Mouse (Mus musculus) kidney, adult 18-20 months (tissue): ENCODE data around the gene Rpl9-ps1.

ENCODE experiments used
- DNase-seq: peaks from one replicate; pipeline ENCODE4 v3.0.0; 2021

The Rpl9-ps1 gene

DNA sequence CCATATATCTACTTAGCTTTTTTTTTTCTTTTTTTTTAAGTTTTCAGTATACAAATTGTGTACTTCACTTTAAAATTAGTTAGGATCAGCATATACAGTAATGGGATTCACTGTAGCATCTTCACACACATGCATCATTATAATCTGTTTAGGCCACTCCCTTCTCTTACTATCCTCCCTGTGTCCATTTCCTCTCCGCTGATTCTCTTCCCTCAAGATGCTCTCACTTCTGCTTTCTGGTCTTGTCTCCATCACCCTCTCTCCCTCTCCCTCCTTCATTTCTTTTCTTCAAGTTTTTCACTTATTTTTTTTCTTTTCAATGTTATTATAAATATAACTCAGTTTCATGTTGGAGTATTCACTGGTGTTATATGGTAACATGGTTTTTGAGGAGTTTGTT is 26.4 kb downstream of the Rpl9-ps1 start:
- no peak for DNase-seq

DNA sequence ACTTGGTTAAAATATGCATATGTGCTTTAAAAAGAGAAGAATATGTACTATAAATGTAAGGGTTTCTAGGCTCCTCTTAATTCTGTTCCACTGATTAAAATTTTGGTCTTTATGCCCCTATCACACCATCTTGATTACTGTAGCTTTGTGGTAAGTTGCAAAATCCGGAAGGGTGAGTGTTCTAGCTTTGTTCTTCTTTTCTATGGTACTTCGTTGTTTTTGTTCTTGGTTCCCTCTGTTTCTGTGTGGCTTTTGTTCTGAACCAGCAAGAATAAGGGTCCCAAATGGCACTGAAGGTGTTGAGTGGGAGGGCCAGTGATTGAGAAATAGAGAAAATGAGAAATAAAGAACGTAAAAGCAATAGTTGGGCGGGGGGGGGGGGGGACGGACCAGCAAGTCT is 27.2 kb downstream of the Rpl9-ps1 start:
- no peak for DNase-seq

DNA sequence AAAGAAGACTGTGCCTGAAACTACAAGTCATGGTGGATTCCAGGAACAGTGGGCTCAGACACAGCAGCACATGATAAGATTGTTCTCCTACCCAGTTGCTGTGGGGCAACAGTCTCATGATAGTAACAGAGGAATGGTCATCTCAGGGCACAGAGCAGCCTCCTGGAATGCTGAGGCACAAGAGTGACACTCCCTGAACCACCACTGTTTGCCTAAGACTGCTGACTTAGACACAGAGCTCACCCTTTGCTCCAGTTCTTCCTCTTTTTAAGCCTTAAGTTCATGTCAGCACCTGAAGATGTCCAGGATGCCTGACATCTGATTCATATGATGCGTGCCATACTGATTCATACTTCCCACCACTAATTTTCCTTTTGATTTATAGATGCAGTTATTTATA is 28.8 kb downstream of the Rpl9-ps1 start:
- DNase-seq = no peak

DNA sequence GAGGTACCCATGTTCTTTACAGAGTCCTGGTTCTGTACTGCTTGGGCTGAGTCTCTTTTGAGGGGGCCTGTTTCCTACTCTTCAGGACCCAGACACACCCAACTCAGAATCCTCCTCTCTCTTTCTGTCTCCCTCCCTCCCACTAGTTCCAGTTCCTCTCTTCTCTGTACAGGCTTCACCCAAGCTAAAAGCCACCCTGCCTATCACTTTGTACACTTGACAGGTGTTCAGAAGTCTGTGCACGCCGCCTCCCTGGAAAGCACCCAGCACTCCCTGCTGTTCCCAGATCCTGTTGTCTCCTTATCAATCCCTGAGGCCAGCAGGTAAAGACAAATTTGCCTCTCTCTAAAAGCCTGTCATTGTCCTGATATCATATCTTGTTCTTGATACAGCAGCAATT is 34.5 kb downstream of the Rpl9-ps1 start:
- DNase-seq = no peak

DNA sequence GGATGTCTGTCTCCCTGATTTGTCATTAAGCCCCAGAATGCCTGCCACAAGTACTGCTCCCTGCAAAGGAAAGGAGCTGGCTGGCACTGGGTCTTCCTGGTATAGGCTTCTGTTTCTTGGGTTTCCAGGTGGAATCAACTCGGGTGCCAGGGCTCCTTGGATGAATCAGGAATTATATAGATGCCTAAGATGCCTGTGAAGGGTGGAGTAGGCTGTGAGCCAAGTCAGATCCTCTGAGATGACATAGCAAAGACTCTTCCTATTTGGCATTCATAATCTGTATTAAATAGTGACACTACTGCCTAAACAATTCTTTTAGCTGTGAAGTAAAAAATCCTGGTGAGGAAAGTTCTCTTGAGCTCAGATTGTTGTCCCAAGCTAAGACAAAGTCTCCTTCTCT is 39.0 kb downstream of the Rpl9-ps1 start:
- no peak for DNase-seq

DNA sequence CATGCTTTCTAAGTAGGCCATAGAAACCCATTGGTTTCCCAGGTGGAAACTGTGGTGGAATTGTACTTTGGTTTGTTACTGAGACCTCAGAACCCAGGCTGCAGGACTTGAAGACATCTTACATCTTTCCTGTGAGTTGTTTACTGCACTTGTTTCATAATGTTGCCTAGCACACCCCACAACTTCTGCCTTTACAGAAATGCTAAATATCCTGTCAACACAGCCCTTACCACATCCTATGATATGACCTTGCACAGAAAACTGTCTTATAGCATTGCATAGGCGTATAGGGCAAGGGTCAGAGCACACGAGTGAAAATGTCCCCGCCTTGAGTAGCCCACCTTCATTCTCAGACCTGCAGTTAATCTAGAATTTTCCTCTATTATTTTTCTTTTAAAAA is 39.9 kb downstream of the Rpl9-ps1 start:
- DNase-seq = no peak

DNA sequence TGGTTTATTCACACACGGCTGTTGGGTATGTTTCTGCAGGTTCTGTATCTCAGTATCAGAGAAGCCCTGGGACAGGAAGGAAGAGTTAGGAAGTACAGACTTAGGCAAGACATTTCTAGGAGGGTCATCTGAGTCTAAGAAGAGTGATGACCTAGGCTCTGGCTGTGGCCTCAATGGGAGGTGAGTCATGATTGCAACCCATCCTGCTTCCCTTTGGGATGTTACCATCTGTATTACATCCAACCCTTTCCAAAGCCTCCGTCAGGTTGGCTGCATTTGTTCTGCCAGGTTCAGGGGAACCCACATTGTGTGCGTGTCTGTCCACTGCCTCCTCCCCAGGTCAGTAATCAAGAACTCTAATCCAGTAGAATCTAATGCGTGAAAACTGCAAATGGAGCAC is 40.7 kb downstream of the Rpl9-ps1 start:
- DNase-seq = no peak

DNA sequence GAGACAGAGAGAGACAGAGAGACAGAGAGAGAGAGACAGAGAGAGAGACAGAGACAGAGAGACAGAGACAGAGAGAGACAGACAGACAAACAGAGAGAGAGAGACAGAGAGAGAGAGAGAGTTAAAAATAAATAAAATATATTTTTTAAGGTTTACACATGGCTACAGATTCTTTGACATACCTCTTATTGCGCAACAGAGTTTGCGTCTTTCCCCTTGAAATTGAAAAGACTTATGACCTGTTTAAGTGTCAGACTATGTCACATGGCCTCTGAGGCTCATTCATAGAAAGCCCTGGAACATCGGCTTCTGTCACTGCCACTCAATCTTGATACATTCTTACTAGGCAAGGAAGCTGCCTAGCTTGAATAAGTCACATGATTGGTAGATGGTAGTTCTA is 42.0 kb downstream of the Rpl9-ps1 start:
- no peak for DNase-seq

DNA sequence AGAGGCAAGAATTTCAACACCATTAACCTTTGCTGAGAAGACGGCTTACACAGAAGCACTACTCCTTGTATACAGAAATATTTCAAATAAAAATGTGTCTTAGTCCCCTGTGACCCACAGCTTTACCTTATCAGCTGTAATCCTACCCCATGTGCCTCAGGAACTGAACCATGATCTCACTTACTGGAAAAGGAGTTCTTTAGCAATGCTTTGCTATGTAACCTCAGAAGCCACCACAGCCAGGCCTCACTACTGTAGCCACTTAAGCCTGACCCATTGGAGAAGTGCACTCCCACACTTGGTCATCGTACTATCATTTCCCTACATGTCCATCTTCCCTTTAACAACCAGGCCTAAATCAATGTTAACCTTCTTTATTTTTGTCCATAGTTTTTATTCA is 44.8 kb downstream of the Rpl9-ps1 start:
- DNase-seq = no peak

DNA sequence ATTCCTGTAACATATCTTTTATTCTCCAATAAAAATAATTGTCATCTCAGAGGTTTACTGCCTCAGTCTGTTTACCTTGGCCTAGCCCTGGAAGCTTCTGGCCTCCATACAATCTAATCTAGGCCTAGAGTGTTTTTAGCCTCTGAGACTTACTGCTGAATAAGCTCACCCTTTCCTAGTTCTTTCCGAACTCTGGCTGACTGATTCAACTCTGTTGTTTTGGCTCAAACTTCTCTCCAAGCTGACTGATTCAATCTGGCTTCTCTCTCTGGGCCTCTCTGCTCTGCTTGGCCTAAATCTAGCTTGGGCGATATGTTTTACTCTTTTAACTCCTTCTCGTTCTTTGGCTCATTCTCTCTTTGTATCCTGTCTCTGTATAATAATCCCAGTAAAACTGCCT is 46.4 kb downstream of the Rpl9-ps1 start:
- no peak for DNase-seq

DNA sequence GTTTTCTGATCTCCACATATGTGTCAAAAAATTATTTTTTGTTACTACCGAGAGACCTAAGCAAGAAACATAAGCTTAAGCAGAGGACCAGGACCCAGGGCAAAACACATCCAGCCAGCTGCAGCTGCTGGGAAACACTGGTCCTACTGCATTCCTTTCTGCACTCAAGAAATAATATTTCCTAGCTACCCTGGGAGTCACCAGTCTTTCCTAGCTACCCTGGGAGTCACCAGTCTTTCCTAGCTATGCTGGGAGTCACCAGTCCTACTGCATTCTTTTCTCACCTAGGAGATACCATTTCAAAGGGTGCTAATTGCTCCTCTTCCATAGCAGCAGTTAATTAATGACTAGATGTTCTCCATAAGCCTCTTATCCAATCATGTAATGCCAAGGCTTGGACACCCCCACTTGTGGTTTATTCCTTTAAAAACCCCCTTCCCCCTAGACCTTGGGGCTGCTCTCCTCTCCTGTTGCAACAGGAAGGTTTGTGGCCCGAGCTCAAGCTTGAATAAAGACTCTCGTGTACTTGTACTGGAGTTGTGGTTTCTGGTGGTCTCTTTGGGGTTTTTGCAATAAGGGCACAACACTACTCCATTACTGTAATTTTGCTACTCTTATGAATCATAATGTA is 47.1 kb downstream of the Rpl9-ps1 start:
- DNase-seq = no peak

DNA sequence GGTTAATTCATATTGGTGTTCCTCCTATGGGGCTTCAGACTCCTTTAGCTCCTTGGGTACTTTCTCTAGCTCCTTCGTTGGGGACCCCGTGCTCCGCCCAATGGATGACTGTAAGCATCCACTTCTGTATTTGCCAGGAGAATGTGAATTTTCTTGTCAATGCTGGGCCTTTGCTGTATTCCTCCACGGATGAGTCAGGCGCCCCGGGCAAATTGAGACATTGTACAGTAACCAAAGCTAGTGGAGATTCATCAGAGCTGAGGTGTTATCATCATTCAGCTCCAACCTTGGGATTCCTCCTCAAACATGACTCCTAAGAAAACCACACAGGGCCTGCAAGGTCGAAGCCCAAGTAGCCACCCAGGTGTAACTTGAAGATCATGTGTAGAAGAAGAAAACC is 47.6 kb downstream of the Rpl9-ps1 start:
- no peak for DNase-seq

DNA sequence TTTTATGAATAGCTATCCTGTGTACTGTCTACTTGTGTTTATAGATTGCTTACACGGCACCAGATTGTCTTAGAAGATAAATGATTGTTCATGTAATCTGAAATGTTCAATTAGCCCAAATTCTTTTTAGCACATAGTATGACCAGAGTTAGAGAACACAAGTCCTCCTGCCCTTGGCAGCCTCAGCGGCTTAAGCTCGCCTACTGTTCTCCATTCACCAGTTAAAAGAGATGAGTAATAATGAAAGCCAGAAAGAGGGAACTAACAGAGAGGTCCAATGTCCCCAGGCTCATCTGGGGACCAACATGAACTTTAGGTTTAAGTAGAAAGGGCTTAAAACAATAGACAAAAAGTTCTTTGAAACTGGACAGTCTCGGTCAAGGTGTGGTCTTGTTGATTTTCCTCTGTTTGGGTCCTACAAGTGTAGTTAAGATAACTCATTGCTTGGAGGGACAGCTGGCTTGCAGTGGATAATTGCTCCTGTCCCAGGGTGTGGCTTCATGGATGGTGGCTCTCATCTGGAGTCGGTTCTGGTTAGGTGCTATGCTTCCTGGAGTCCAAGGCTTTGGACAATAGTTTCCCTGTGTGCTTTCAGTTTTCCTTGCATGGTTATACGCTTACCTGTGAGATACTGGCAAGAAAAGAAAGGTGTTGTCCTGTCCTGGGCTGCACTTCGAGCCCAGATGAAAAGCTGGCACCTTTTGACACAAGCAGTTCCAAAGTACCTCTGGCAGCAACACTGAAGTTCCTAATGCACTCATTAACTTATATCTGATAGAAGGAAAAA is 49.6 kb downstream of the Rpl9-ps1 start:
- DNase-seq = no peak
